ENCODE assay signal across 24 mouse cellular contexts in genomic region chr15:30681939-30682338, GRCm38 (mm10).
DNase-seq lines count a peak whose midpoint lies in the region; ATAC-seq and TF ChIP-seq lines count a peak whose summit lies in the region.
"Had no signal": no experiment of that assay in that cellular context is flagged by ENCODE, and none has a peak within 500 bp of the region (broad histone marks: within the 10 kb centered on the region; RNA-seq: fewer than 3 reads in every experiment).

No protein-coding gene starts in this region.

- no peak overlapping the region for H3K27ac ChIP-seq in neural tube, embryonic 14.5 days (ENCODE audit: low read depth, low read length)
- H3K27ac ChIP-seq in neural tube, embryonic 15.5 days (replicated peaks), result no peak overlapping the region
- peak overlapping the region; percentile 83; the same call in 1 of the 2 replicates for H3K27ac ChIP-seq in cortical plate, adult 2 months (ENCODE audit: insufficient read depth, low read length)
- H3K27ac ChIP-seq in intestine, embryonic 15.5 days, result no peak overlapping the region
- H3K27ac ChIP-seq: embryonic facial prominence, embryonic 10.5 days; forebrain, embryonic 13.5 days; heart, adult 2 months; heart, embryonic 15.5 days; hindbrain, embryonic 10.5 days; hindbrain, embryonic 14.5 days had no signal

- no peak for TF ChIP-seq POLR2A in cortical plate, adult 2 months (IDR thresholded peaks at IDR 0.05; ENCODE audit: extremely low read depth, insufficient read depth, low read length)

- no peak overlapping the region for H3K4me2 ChIP-seq in neural tube, embryonic 14.5 days (ENCODE audit: low read depth, low read length)
- H3K4me2 ChIP-seq in neural tube, embryonic 15.5 days, result no peak overlapping the region
- H3K4me2 ChIP-seq in intestine, embryonic 15.5 days (replicated peaks), result no peak overlapping the region
- H3K4me2 ChIP-seq: forebrain, embryonic 13.5 days; heart, embryonic 11.5 days; heart, embryonic 15.5 days; hindbrain, embryonic 14.5 days had no signal

- peak; percentile 54; the same call in 1 of the 2 replicates for ATAC-seq in neural tube, embryonic 14.5 days (ENCODE audit: low read depth)
- no peak for ATAC-seq in neural tube, embryonic 15.5 days (ENCODE audit: low FRiP score)
- no peak for ATAC-seq in intestine, embryonic 15.5 days
- ATAC-seq: CD4-positive, CD25-positive, alpha-beta regulatory T cell, adult 4 months had no signal

- TF ChIP-seq CTCF in cortical plate, adult 2 months (IDR thresholded peaks at IDR 0.05; ENCODE audit: extremely low read depth, insufficient read depth, low read length), result no peak

- DNase-seq in left cerebral cortex, adult 11 months (ENCODE audit: low spot score), result peak; percentile 39
- no peak for DNase-seq in left cerebral cortex, postnatal 36 days (ENCODE audit: low spot score in 2 of 2)
- no peak for DNase-seq in cerebellum, adult 11 months
- DNase-seq: adrenal gland, adult 8-10 months; adrenal gland, postnatal 36 days; B cell, adult 2 months; cerebellum, adult 18-20 months; cerebellum, adult 9-11 months; cerebellum, postnatal 36 days; forebrain, postnatal 0 days; gastrocnemius, postnatal 14 days; heart, adult 2 months had no signal

- H3K9ac ChIP-seq in neural tube, embryonic 14.5 days (replicated peaks; ENCODE audit: low read depth, low read length), result no peak overlapping the region
- H3K9ac ChIP-seq in neural tube, embryonic 15.5 days (replicated peaks), result no peak overlapping the region
- no peak overlapping the region for H3K9ac ChIP-seq in intestine, embryonic 15.5 days
- H3K9ac ChIP-seq: forebrain, embryonic 13.5 days; forebrain, postnatal 0 days; heart, embryonic 15.5 days; hindbrain, embryonic 14.5 days had no signal

- no peak overlapping the region for H3K4me3 ChIP-seq in neural tube, embryonic 14.5 days (ENCODE audit: low read depth, low read length)
- H3K4me3 ChIP-seq in neural tube, embryonic 15.5 days (replicated peaks), result no peak overlapping the region
- no peak overlapping the region for H3K4me3 ChIP-seq in cortical plate, adult 2 months (ENCODE audit: insufficient read depth, low read length)
- H3K4me3 ChIP-seq in intestine, embryonic 15.5 days (replicated peaks), result no peak overlapping the region
- H3K4me3 ChIP-seq: embryonic facial prominence, embryonic 10.5 days; forebrain, embryonic 13.5 days; heart, adult 2 months; heart, embryonic 15.5 days; hindbrain, embryonic 10.5 days had no signal

- 91% methylated on average over 4 of the region's 4 CpGs for WGBS in neural tube, embryonic 14.5 days
- WGBS in neural tube, embryonic 15.5 days, result 91% methylated on average over 4 of the region's 4 CpGs
- WGBS in intestine, embryonic 15.5 days, result 80% methylated on average over 4 of the region's 4 CpGs

- H3K4me1 ChIP-seq in neural tube, embryonic 14.5 days (ENCODE audit: control insufficient read depth, insufficient read depth, low read length), result no peaks in the 10 kb centered on the region
- H3K4me1 ChIP-seq in neural tube, embryonic 15.5 days, result peaks cover 4% of the 10 kb centered on the region; the same call in 1 of the 2 replicates
- H3K4me1 ChIP-seq in cortical plate, adult 2 months (ENCODE audit: control insufficient read depth, insufficient read depth, low read length), result peaks cover 2% of the 10 kb centered on the region; the same call in 1 of the 2 replicates
- H3K4me1 ChIP-seq in intestine, embryonic 15.5 days (replicated peaks), result no peaks in the 10 kb centered on the region
- H3K4me1 ChIP-seq: embryonic facial prominence, embryonic 10.5 days; forebrain, embryonic 13.5 days; heart, embryonic 15.5 days; hindbrain, embryonic 10.5 days had no signal

- no peaks in the 10 kb centered on the region for H3K9me3 ChIP-seq in neural tube, embryonic 14.5 days (ENCODE audit: control insufficient read depth, low read length)
- H3K9me3 ChIP-seq in neural tube, embryonic 15.5 days (replicated peaks), result no peaks in the 10 kb centered on the region
- no peaks in the 10 kb centered on the region for H3K9me3 ChIP-seq in intestine, embryonic 15.5 days
- H3K9me3 ChIP-seq: embryonic facial prominence, embryonic 10.5 days; forebrain, embryonic 13.5 days; heart, embryonic 15.5 days; hindbrain, embryonic 10.5 days had no signal

- H3K27me3 ChIP-seq in neural tube, embryonic 14.5 days (ENCODE audit: control insufficient read depth, insufficient read depth, low read length), result no peaks in the 10 kb centered on the region
- H3K27me3 ChIP-seq in neural tube, embryonic 15.5 days (replicated peaks), result no peaks in the 10 kb centered on the region
- H3K27me3 ChIP-seq in intestine, embryonic 15.5 days (replicated peaks), result no peaks in the 10 kb centered on the region
- H3K27me3 ChIP-seq: forebrain, embryonic 13.5 days; heart, embryonic 15.5 days had no signal

- intact Hi-C loops in left cerebral cortex, postnatal 36 days (cut with DNase I), result no loop called here

- no peaks in the 10 kb centered on the region for H3K36me3 ChIP-seq in neural tube, embryonic 14.5 days (ENCODE audit: control insufficient read depth, insufficient read depth, low read length)
- no peaks in the 10 kb centered on the region for H3K36me3 ChIP-seq in neural tube, embryonic 15.5 days
- no peaks in the 10 kb centered on the region for H3K36me3 ChIP-seq in intestine, embryonic 15.5 days
- H3K36me3 ChIP-seq: embryonic facial prominence, embryonic 10.5 days; G1E; heart, embryonic 15.5 days had no signal
